9 mouse cellular contexts compared by ENCODE assay signal in genomic region chr12:105483503-105483902, GRCm38 (mm10). TPM values are rescaled to one million over a fixed set of nuclear protein-coding genes. Genes with fewer than 3 reads are reported as not detected.
DNase-seq lines count a peak whose midpoint lies in the region; TF ChIP-seq lines count a peak whose summit lies in the region.
"Had no signal": no experiment of that assay in that cellular context is flagged by ENCODE, and none has a peak within 500 bp of the region (broad histone marks: within the 10 kb centered on the region; RNA-seq: fewer than 3 reads in every experiment).

No protein-coding gene starts in this region.

- no peak overlapping the region for H3K27ac ChIP-seq in gastrocnemius, adult 2 months

- no peak overlapping the region for H3K4me3 ChIP-seq in gastrocnemius, adult 2 months
- H3K4me3 ChIP-seq: megakaryocyte, embryonic 14.5 days had no signal

- TF ChIP-seq CTCF in gastrocnemius, adult 2 months (IDR thresholded peaks at IDR 0.05) = peak; percentile 71

- peak; percentile 14 for DNase-seq in gastrocnemius, adult 2 months
- no peak for DNase-seq in gastrocnemius, postnatal 4 days (ENCODE audit: low spot score in 2 of 2)
- DNase-seq in CD4-positive helper T cell, adult 2 months (ENCODE audit: low read depth, low spot score) = peak; percentile 24
- peak; percentile 67 to 68 for DNase-seq in cerebellum, postnatal 14 days
- DNase-seq in kidney, postnatal 25 days = peak; percentile 36 to 48
- DNase-seq in urinary bladder, postnatal 4 days (ENCODE audit: low spot score in 2 of 2) = no peak
- no peak for DNase-seq in right cerebral cortex, postnatal 10 days (ENCODE audit: low spot score in 2 of 2)
- no peak for DNase-seq in gastrocnemius, postnatal 25 days

- intact Hi-C loops in gastrocnemius, adult 2 months (cut with DNase I) = no loop called here

RNA-seq across cellular contexts. Expression of gene D430019H16Rik, which starts 29.8 kb away (rescaled TPM):
- total RNA-seq in gastrocnemius, adult 2 months (2021) = under 1 TPM; 0.22 to 0.26 TPM
- total RNA-seq in gastrocnemius, postnatal 4 days (2021) = 1 to 10 TPM; 6.4 to 6.7 TPM
- total RNA-seq in gastrocnemius, postnatal 25 days (2021) = under 1 TPM; 0.43 to 0.46 TPM

Comparison
In these comparisons a context has a peak if more than half of its experiments do, and no peak if none do; other contexts are left out.
1. DNase-seq: peak in gastrocnemius, adult 2 months (single experiment), CD4-positive helper T cell, adult 2 months (single experiment), cerebellum, postnatal 14 days (2 of 2) and kidney, postnatal 25 days (2 of 2); none in gastrocnemius, postnatal 4 days (0 of 2), urinary bladder, postnatal 4 days (0 of 2), right cerebral cortex, postnatal 10 days (0 of 2) and gastrocnemius, postnatal 25 days (single experiment).
2. RNA of gene D430019H16Rik, which starts 29.8 kb away (total RNA-seq): 6.4 to 6.7 TPM in gastrocnemius, postnatal 4 days; 0.43 to 0.46 TPM in gastrocnemius, postnatal 25 days and 0.22 to 0.26 TPM in gastrocnemius, adult 2 months; every median in the first group is over 4 times any median in the second.